Mouse (Mus musculus): ENCODE data around the gene Slit1.

Gene Slit1

DNA sequence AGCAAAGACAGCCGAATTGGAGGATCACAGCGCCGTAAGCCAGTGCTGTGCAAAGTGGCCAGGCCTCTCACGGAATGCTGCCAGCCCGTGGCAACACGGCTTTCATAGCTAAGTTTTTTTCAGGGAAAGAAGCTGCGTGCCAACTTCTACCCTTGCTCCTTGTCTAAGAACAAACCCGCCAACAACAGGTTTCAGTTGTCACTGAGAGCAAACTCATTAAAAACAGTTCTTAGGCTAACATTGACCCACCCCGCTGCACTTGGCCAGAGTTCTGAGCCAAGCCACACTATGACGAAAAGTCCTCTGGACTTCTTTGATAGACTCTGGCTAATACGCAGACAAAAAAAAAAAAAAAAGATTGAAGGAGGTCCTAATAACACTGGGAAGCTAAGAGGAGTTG is 114.5 kb downstream of the Slit1 start:
- in situ Hi-C loops (cut with MboI; ENCODE audit: low pct_unique_long_range_greater_than_20kb in 1 of 2, low sequenced_read_pairs in 2 of 2, unreplicated experiment in 1 of 2): loop anchor here in 1 of 2 experiments (10.0 kb wide), 1 partner anchor 136 kb away; no protein-coding TSS in a partner anchor

DNA sequence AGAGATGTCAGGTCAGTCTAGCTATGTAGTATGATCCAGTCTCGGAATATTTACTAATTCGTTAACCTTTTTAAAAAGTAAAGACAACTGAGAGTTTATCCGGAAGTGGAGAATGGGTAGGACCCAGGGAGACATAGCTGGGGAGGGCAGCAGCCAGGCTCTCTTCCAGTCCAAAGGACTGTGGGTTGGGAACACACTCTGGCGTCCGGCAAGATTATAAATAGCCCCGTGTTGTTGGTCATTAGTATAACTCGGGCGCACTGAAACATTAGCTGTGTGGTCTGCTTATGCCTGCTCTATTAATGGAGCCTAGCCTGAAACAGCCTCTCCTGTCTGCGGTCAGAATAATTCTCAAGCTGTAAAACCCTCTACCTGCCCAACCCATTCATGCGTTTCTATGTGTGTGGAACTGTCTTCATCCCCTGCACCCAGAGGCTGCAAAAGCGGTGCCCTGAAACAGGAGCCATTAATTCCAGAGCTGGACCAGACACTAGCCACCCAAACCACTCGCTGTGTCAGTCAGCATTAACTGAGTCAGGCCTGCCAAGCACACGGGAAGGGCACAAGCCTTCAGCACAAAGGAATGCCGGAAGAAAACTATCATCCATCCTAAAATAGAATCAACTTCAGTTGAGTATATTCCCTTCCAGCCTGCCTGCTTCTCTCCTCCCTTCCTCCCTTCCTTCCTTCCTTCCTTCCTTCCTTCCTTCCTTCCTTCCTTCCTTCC is 122.9 kb downstream of the Slit1 start:
- in situ Hi-C loops (cut with MboI; ENCODE audit: low pct_unique_long_range_greater_than_20kb in 1 of 2, low sequenced_read_pairs in 2 of 2, unreplicated experiment in 1 of 2): loop anchor here in 1 of 2 experiments (10.0 to 25.0 kb wide), 2 partner anchors 144 to 308 kb away; no protein-coding TSS in a partner anchor

GRCm38 (mm10) chr19:41618771-41619385 is 124.6 kb downstream of the Slit1 start:
- in situ Hi-C loops (cut with MboI; ENCODE audit: low pct_unique_long_range_greater_than_20kb in 1 of 2, low sequenced_read_pairs in 2 of 2, unreplicated experiment in 1 of 2): loop anchor here in 1 of 2 experiments (25.0 kb wide), 1 partner anchor 307 kb away; no protein-coding TSS in a partner anchor

GRCm38 (mm10) chr19:41618153-41618657 is 125.3 kb downstream of the Slit1 start:
- in situ Hi-C loops (cut with MboI; ENCODE audit: low pct_unique_long_range_greater_than_20kb in 1 of 2, low sequenced_read_pairs in 2 of 2, unreplicated experiment in 1 of 2): loop anchor here in 1 of 2 experiments (25.0 kb wide), 1 partner anchor 306 kb away; no protein-coding TSS in a partner anchor

DNA sequence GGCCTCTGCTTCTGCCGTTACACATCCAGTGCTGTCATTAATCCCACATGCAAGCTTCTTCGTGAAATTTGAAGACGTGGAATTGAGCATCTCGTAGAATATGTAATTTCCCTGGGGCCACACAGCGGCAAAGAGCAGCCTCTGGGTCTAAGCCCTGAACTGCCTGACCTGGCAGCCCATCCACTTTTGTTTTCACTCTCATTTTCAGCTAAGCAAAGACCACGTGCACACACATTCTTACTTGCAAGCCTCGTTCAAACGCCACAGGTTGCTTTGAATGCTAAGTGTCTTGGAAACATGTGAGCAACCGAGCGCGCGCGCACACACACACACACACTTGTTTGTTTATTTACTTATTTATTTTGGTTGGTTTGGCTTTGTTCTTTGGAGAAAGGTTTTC is 126.4 kb downstream of the Slit1 start:
- in situ Hi-C loops (cut with MboI; ENCODE audit: low pct_unique_long_range_greater_than_20kb in 1 of 2, low sequenced_read_pairs in 2 of 2, unreplicated experiment in 1 of 2): loop anchor here in 1 of 2 experiments (25.0 kb wide), 1 partner anchor 305 kb away; no protein-coding TSS in a partner anchor

- in situ Hi-C loops (cut with MboI; ENCODE audit: low pct_unique_long_range_greater_than_20kb in 1 of 2, low sequenced_read_pairs in 2 of 2, unreplicated experiment in 1 of 2): loop anchor here in 1 of 2 experiments (25.0 kb wide), 1 partner anchor 304 kb away; no protein-coding TSS in a partner anchor
Observed at GRCm38 (mm10) chr19:41616274-41616673, 127.2 kb downstream of the Slit1 start.

DNA sequence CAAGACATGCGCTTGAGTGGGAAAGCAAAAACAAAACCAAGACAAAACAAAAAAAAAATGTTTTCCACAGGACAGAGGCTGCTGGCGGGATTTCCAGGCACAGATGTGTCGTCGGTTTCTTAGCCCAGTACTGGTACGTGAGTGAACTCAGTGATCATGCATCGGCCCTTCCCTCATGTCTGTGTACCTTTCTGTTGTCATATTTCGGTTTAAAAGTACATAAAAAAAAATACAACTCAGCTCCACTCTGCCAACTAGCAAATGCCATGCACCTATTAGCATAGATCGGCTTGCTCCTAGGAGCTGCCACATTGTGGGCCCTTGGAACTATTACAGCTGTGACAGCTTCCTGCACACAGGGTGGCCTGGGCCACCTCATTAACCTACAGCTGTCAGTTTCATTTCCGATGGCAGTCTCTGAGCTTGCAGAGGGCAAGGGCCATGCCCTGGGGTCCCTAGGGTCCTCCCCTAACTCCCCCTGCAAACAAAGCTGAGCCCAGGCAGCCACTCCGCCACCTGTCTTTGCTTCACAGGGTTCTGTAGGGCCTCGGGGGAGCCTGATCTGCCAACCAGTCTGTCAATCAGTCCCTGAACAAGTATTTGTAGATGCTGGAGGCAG is 127.8 kb downstream of the Slit1 start:
- in situ Hi-C loops (cut with MboI; ENCODE audit: low pct_unique_long_range_greater_than_20kb in 1 of 2, low sequenced_read_pairs in 2 of 2, unreplicated experiment in 1 of 2): loop anchor here in 1 of 2 experiments (25.0 kb wide), 1 partner anchor 303 kb away; no protein-coding TSS in a partner anchor

DNA sequence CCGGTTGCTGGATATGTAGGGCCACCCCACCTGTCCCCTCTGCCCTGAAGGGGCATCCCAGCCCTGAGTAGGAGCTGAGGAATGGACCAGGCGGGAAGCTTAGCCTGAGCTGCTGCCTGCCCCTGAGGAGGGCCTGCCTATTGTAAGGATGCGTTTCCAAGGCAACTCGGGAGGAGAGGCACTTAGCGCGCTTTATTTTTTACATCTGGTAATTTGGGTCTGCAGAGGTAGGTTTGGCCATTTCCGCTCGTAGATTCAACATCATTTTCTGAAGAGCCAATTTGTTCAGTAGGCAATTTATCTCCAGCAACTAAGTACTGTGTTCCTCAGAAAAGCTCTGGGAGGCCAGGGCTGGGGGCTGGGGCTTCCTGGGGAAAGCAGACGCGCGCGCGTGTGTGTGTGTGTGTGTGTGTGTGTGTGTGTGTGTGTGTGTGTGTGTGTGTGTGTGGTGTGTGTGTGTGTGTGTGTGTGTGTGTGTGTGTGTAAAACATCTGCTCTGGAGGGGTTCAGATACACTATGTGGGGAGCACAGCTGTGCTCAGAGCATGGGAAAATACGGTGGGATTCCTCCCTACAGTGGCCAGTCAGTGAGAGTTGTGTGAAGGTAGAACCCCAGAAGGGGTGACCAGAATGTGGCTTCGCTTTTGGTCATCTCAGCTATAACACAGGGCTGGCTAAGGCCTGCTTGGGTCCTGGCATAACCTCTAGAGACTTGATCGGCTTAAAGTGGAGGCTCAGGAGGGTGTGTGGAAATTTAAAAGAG is 130.0 kb downstream of the Slit1 start:
- in situ Hi-C loops (cut with MboI; ENCODE audit: low pct_unique_long_range_greater_than_20kb in 1 of 2, low sequenced_read_pairs in 2 of 2, unreplicated experiment in 1 of 2): loop anchor here in 1 of 2 experiments (25.0 kb wide), 1 partner anchor 301 kb away; no protein-coding TSS in a partner anchor

- in situ Hi-C loops (cut with MboI; ENCODE audit: low pct_unique_long_range_greater_than_20kb in 1 of 2, low sequenced_read_pairs in 2 of 2, unreplicated experiment in 1 of 2): loop anchor here in 1 of 2 experiments (25.0 kb wide), 1 partner anchor 299 kb away; no protein-coding TSS in a partner anchor
Observed at GRCm38 (mm10) chr19:41611683-41612082, 131.8 kb downstream of the Slit1 start.

GRCm38 (mm10) chr19:41606208-41606987 is 137.1 kb downstream of the Slit1 start:
- in situ Hi-C loops (cut with MboI; ENCODE audit: low pct_unique_long_range_greater_than_20kb in 1 of 2, low sequenced_read_pairs in 2 of 2, unreplicated experiment in 1 of 2): loop anchor here in 1 of 2 experiments (25.0 kb wide), 1 partner anchor 294 kb away; no protein-coding TSS in a partner anchor

- in situ Hi-C loops (cut with MboI; ENCODE audit: low pct_unique_long_range_greater_than_20kb in 1 of 2, low sequenced_read_pairs in 2 of 2, unreplicated experiment in 1 of 2): loop anchor here in 1 of 2 experiments (25.0 kb wide), 1 partner anchor 288 kb away; no protein-coding TSS in a partner anchor
Observed at GRCm38 (mm10) chr19:41600647-41601046, 142.8 kb downstream of the Slit1 start.

- in situ Hi-C loops (cut with MboI; ENCODE audit: low pct_unique_long_range_greater_than_20kb in 1 of 2, low sequenced_read_pairs in 2 of 2, unreplicated experiment in 1 of 2): no loop called here
Observed at GRCm38 (mm10) chr19:41597170-41597894, 146.1 kb downstream of the Slit1 start.

DNA sequence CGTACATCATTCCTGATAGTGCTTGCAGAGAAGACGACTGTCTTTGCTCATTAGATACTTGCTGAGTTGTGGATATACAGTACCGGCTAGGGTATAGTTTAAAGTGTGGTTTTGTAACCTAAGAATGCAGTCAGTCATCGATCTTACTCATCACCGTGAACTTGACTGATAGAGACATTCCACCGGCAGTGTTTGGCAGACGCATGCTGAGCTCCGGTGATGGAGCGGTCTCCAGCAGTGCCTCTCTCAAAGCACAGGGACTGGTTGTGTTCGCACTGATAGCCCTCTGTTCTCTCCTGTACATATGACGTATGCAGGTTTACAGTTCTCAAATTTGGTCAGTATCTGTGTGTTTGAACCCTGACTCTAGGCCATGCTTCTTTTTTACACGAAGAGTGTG is 151.7 kb downstream of the Slit1 start:
- in situ Hi-C loops (cut with MboI; ENCODE audit: low pct_unique_long_range_greater_than_20kb in 1 of 2, low sequenced_read_pairs in 2 of 2, unreplicated experiment in 1 of 2): no loop called here

- in situ Hi-C loops (cut with MboI; ENCODE audit: low pct_unique_long_range_greater_than_20kb in 1 of 2, low sequenced_read_pairs in 2 of 2, unreplicated experiment in 1 of 2): no loop called here
Observed at GRCm38 (mm10) chr19:41589681-41590080, 153.8 kb downstream of the Slit1 start.

DNA sequence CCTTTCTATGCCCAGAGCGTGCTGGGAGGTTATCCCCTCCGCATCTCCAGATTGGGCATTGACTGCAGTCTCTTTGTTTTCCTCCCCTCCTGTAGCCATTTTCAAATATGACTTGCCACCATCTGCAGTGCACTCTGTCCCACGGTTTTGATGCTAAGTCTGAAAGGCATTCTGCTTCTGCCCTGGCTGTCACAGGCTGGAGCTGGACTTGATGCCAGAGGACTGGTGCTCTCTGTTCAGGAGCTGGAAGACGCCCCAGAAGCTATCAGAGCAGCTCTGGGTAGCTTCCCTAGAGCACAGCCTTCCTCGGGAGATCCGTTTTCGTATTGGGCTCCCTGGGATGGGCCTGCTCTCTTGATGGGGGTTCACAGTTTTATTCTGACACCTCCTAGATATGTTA is 154.4 kb downstream of the Slit1 start:
- in situ Hi-C loops (cut with MboI; ENCODE audit: low pct_unique_long_range_greater_than_20kb in 1 of 2, low sequenced_read_pairs in 2 of 2, unreplicated experiment in 1 of 2): no loop called here

DNA sequence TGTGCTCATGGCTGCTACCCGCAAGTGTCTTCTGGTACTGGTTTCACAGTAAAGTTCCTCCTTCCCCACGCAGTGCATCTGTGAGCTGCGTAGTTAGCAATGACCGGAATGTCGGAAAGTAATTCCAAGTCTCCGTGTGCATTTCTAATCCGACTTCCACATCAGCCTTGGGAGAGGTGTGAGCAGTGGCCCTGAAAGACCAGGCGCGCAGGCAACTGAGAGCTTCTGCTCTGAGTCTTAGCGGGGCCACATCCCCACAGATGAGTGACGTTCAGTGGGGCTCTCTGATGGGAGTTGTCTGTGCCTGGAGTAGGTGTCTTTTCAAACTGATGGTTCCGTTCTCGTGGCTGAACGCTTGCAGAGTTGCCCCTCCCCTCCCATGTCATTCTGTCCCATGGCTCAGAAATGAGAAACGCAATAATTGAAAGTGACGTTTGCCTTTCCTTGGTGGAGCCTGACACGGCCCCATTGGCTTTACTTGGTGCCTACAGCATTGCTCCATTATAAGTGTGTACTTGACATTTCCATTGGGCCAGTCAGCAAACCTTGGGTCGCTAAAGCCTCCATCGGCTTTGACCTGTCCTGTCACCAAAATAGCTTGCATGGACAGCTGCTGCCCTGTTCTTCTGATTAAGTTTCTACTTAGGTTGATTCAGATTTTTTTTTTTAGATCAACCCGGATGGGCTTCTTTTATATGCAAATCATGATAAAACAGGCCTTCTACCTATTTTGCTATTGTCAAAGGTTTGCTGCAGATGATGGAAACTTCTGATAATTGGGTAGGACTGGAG is 155.8 kb downstream of the Slit1 start:
- in situ Hi-C loops (cut with MboI; ENCODE audit: low pct_unique_long_range_greater_than_20kb in 1 of 2, low sequenced_read_pairs in 2 of 2, unreplicated experiment in 1 of 2): no loop called here
